Mouse (Mus musculus) midbrain, embryonic 14.5 days (tissue): ENCODE results near the gene Bud23. TPM values are rescaled to one million over a fixed set of nuclear protein-coding genes. Genes with fewer than 3 reads are reported as not detected.
"Not testable (repeated sequence)": the region's sequence is repeated elsewhere in the genome, so short reads cannot be mapped to it uniquely, and the experiment has no call there.

Experiments
- ATAC-seq: fragments of 200-750 bp; cut with Nextera tagmentation; 2 replicates; pipeline ENCODE4 v1.8.0; 2017; ENCODE audit warnings: moderate number of reproducible peaks, moderate library complexity; ENCODE audit not compliant: low FRiP score, low TSS enrichment
- DNase-seq: peaks from one replicate; pipeline ENCODE4 v3.0.0-alpha.2; 2015
- H3K27ac ChIP-seq: fragments of 300-500 bp; sonication (generic); replicated peaks from 2 replicates; pipeline ENCODE4 v1.5.1; 2014; ENCODE audit warnings: mild to moderate bottlenecking, low read depth, low read length, moderate library complexity
- H3K27me3 ChIP-seq: fragments of 300-500 bp; sonication (generic); 2 replicates; pipeline ENCODE4 v1.6.1; 2014; ENCODE audit warnings: low read length, control low read depth, mixed read lengths; ENCODE audit not compliant: control insufficient read depth, insufficient read depth
- H3K36me3 ChIP-seq: fragments of 300-500 bp; sonication (generic); 2 replicates; pipeline ENCODE4 v1.6.1; 2014; ENCODE audit warnings: low read length, control low read depth; ENCODE audit not compliant: control insufficient read depth, insufficient read depth
- H3K4me1 ChIP-seq: fragments of 300-500 bp; sonication (generic); 2 replicates; pipeline ENCODE4 v1.6.1; 2014; ENCODE audit warnings: mild to moderate bottlenecking, antibody characterized with exemption, low read length, control low read depth; ENCODE audit not compliant: control insufficient read depth, insufficient read depth
- H3K4me2 ChIP-seq: fragments of 300-500 bp; sonication (generic); 2 replicates; pipeline ENCODE4 v1.6.1; 2014; ENCODE audit warnings: mild to moderate bottlenecking, low read length, moderate library complexity
- H3K4me3 ChIP-seq: fragments of 300-500 bp; sonication (generic); replicated peaks from 2 replicates; pipeline ENCODE4 v1.5.1; 2014; ENCODE audit warnings: low read depth, low read length
- H3K9ac ChIP-seq: fragments of 300-500 bp; sonication (generic); replicated peaks from 2 replicates; pipeline ENCODE4 v1.6.1; 2014; ENCODE audit warnings: mild to moderate bottlenecking, low read length, moderate library complexity
- H3K9me3 ChIP-seq: fragments of 300-500 bp; sonication (generic); 2 replicates; pipeline ENCODE4 v1.6.1; 2016; ENCODE audit warnings: low read length, control low read depth, mixed read lengths; ENCODE audit not compliant: control insufficient read depth
- WGBS: fragments of 180-500 bp; shearing (Covaris S2); extraction: QIAGEN DNeasy Blood & Tissue Kit; methylation state at CpG from one replicate; pipeline ENCODE4 v1.1.7; 2014; 5-methylcytosine and 5-hydroxymethylcytosine counted together
- polyA plus RNA-seq: library from polyadenylated mRNA; unstranded; fragments of >200 nt; fragmentation: Nextera tagmentation; extraction: Ambion mirVana; gene quantifications from 2 replicates; pipeline ENCODE4 v1.2.1, GENCODE M21; 2014

Gene Bud23
- polyA plus RNA-seq, 1 experiment from 2014 or later, result 63.8 TPM

- peak; percentile 100 for DNase-seq
- Histone ChIP-seq H3K4me2 (peak within 1 kb of the TSS; percentile 90), H3K27ac (peak within 1 kb of the TSS; percentile 74), H3K9ac (peak within 1 kb of the TSS; percentile 81), H3K9me3 (no peaks in the 10 kb centered on the region), H3K36me3 (peaks cover 33% of the 10 kb centered on the region), H3K4me3 (peak within 1 kb of the TSS; percentile 88), H3K4me1 (peaks cover 13% of the 10 kb centered on the region), H3K27me3 (no peaks in the 10 kb centered on the region)
- under 1% methylated on average over 52 of the region's 52 CpGs for WGBS
- ATAC-seq, result peak; percentile 95
Observed at GRCm38 (mm10) chr5:135063629-135064381, 954 bp downstream of the Bud23 start, which contains the start of gene Dnajc30. TSS of gene Dnajc30 (plus strand) at chr5:135064202.

GRCm38 (mm10) chr5:135053356-135053755 lies 11.4 kb downstream of the Bud23 start:
- no peak overlapping the region for H3K9ac ChIP-seq
- H3K4me1 ChIP-seq, result no peaks in the 10 kb centered on the region
- H3K36me3 ChIP-seq, result peaks cover 71% of the 10 kb centered on the region
- H3K4me3 ChIP-seq, result no peak overlapping the region
- 94% methylated on average over 12 of the region's 12 CpGs for WGBS
- no peaks in the 10 kb centered on the region for H3K27me3 ChIP-seq
- H3K9me3 ChIP-seq, result no peaks in the 10 kb centered on the region
- no peak overlapping the region for H3K27ac ChIP-seq
- DNase-seq (no peak), ATAC-seq (no peak)
- H3K4me2 ChIP-seq, result no peak overlapping the region

DNA sequence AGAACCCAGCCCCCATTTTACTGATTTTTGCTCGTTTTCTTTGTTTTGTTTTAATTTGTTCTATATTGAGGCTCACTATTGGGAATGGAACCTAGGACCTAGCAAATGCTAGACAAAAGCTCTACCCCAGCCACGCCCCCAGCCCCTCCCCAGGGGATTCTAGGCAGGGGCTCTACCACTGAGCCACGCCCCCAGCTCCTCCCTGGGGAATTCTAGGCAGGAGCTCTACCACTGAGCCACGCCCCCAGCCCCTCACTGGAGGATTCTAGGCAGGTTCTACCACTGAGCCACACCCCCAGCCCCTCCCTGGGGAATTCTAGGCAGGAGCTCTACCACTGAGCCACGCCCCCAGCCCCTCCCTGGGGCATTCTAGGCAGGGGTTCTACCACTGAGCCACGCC lies 15.5 kb downstream of the Bud23 start:
- H3K9me3 ChIP-seq, ATAC-seq, H3K27me3 ChIP-seq, H3K27ac ChIP-seq, H3K4me3 ChIP-seq, DNase-seq, H3K9ac ChIP-seq, H3K4me1 ChIP-seq, H3K4me2 ChIP-seq: not testable (repeated sequence)
- WGBS, result 92% methylated on average over 6 of the region's 6 CpGs
- peaks cover 50% of the 10 kb centered on the region for H3K36me3 ChIP-seq

DNA sequence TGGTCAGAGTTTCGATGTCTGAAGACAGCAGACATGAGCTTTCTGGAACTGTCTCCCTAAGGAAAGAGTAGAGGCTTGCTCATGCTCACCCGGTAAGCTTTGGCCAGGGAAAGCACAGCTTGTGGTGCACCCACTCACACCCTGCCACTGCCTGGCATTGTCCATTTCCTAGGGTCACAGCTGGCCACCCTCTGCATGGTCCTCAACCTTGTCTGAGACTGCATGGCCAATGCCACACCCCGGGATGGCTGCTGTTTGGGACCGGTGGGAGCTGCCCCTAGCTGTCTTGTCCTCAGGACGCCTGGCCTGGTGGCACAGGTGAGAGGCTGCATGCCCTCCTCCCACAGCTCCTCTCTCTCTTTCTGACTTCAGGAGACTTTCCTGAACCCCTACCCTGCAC lies 16.2 kb downstream of the Bud23 start:
- Histone ChIP-seq H3K27me3 (no peaks in the 10 kb centered on the region), H3K9ac (no peak overlapping the region), H3K4me1 (no peaks in the 10 kb centered on the region), H3K9me3 (no peaks in the 10 kb centered on the region), H3K4me2 (no peak overlapping the region), H3K27ac (no peak overlapping the region), H3K4me3 (no peak overlapping the region), H3K36me3 (peaks cover 43% of the 10 kb centered on the region)
- no peak for ATAC-seq
- 91% methylated on average over 5 of the region's 5 CpGs for WGBS
- no peak for DNase-seq

GRCm38 (mm10) chr5:135044575-135044974 lies 20.2 kb downstream of the Bud23 start:
- ATAC-seq, result no peak
- WGBS, result 93% methylated on average over 3 of the region's 3 CpGs

GRCm38 (mm10) chr5:135042105-135042788 lies 22.5 kb downstream of the Bud23 start:
- WGBS, result 25% methylated on average over 21 of the region's 21 CpGs
- no peak overlapping the region for H3K4me3 ChIP-seq
- H3K27ac ChIP-seq, result no peak overlapping the region
- H3K9ac ChIP-seq, result no peak overlapping the region
- no peaks in the 10 kb centered on the region for H3K9me3 ChIP-seq
- H3K4me1 ChIP-seq, result no peaks in the 10 kb centered on the region
- peaks cover 21% of the 10 kb centered on the region for H3K36me3 ChIP-seq
- no peaks in the 10 kb centered on the region for H3K27me3 ChIP-seq
- DNase-seq (no peak), ATAC-seq (no peak)
- no peak overlapping the region for H3K4me2 ChIP-seq

More at GRCm38 (mm10) chr5:135044575-135044974, 20.2 kb downstream of the Bud23 start:
- Histone ChIP-seq H3K36me3 (peaks cover 21% of the 10 kb centered on the region; the same call in 1 of the 2 replicates), H3K9ac (no peak overlapping the region), H3K4me1 (no peaks in the 10 kb centered on the region), H3K27ac (no peak overlapping the region), H3K4me2 (no peak overlapping the region), H3K4me3 (no peak overlapping the region), H3K27me3 (no peaks in the 10 kb centered on the region), H3K9me3 (no peaks in the 10 kb centered on the region)
- DNase-seq, result no peak

GRCm38 (mm10) chr5:135040777-135041176 lies 24.0 kb downstream of the Bud23 start:
- Histone ChIP-seq H3K4me3 (no peak overlapping the region), H3K27me3 (no peaks in the 10 kb centered on the region), H3K36me3 (peaks cover 17% of the 10 kb centered on the region), H3K4me1 (no peaks in the 10 kb centered on the region), H3K27ac (no peak overlapping the region), H3K9ac (no peak overlapping the region), H3K4me2 (no peak overlapping the region), H3K9me3 (no peaks in the 10 kb centered on the region)
- DNase-seq (no peak), ATAC-seq (no peak)
- WGBS, result 89% methylated on average over 11 of the region's 11 CpGs

GRCm38 (mm10) chr5:135040059-135040458 lies 24.7 kb downstream of the Bud23 start:
- Histone ChIP-seq H3K27me3 (no peaks in the 10 kb centered on the region), H3K4me1 (no peaks in the 10 kb centered on the region), H3K4me3 (no peak overlapping the region), H3K9ac (no peak overlapping the region), H3K4me2 (no peak overlapping the region), H3K9me3 (no peaks in the 10 kb centered on the region), H3K27ac (no peak overlapping the region), H3K36me3 (peaks cover 13% of the 10 kb centered on the region; the same call in 1 of the 2 replicates)
- DNase-seq, result no peak
- WGBS, result 49% methylated on average over 6 of the region's 6 CpGs
- ATAC-seq, result no peak
